Mouse (Mus musculus): Measurements from ENCODE around the gene Nacc1. TPM values are rescaled to one million over a fixed set of nuclear protein-coding genes. Genes with fewer than 3 reads are reported as not detected.
"Not testable (repeated sequence)": the region's sequence is repeated elsewhere in the genome, so short reads cannot be mapped to it uniquely, and the experiment has no call there.

Nacc1 gene
- total RNA-seq, 2 experiments from 2014 or later: 77.0 to 77.9 TPM

- intact Hi-C loops (cut with DNase I): no loop called here
- no peak for DNase-seq (ENCODE audit: extremely low spot score in 1 of 2, low spot score in 2 of 2)
Measured at GRCm38 (mm10) chr8:84677305-84677704, 10.4 kb downstream of the Nacc1 start.

GRCm38 (mm10) chr8:84670295-84671006 lies 17.2 kb downstream of the Nacc1 start:
- DNase-seq (ENCODE audit: extremely low spot score in 1 of 2, low spot score in 2 of 2); intact Hi-C loops (cut with DNase I): not testable (repeated sequence)

- intact Hi-C loops (cut with DNase I): no loop called here
- DNase-seq (ENCODE audit: extremely low spot score in 1 of 2, low spot score in 2 of 2): no peak
Measured at GRCm38 (mm10) chr8:84668731-84669485, 18.8 kb downstream of the Nacc1 start.

- DNase-seq (ENCODE audit: extremely low spot score in 1 of 2, low spot score in 2 of 2): no peak
- intact Hi-C loops (cut with DNase I): no loop called here
Measured at GRCm38 (mm10) chr8:84668081-84668480, 19.6 kb downstream of the Nacc1 start.

DNA sequence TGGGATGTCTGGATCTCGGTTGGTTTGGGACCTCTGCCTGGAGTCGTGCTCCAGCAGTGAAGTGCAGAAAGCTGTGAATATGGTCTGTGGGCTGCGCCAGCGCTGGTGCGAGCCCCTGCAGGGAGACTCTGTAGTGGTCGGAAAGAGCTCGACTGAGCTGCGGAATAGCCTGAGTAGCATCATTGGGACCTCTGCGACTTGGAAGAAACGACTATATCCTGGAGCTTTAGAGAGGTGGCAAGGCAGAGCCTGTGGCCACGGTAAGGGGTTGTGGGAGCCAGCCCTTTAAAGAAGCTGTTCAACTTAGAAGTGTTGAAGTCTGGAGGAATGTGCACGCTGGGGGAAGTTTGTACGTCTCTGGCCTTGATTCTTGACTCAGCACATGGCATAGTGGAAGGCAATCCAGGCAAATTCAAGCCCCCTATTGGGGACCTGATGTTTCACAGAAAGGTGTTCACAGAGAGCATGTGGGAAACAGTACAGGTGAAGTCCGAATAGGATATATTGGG lies 22.2 kb downstream of the Nacc1 start:
- intact Hi-C loops (cut with DNase I): no loop called here
- DNase-seq (ENCODE audit: extremely low spot score in 1 of 2, low spot score in 2 of 2): no peak

DNA sequence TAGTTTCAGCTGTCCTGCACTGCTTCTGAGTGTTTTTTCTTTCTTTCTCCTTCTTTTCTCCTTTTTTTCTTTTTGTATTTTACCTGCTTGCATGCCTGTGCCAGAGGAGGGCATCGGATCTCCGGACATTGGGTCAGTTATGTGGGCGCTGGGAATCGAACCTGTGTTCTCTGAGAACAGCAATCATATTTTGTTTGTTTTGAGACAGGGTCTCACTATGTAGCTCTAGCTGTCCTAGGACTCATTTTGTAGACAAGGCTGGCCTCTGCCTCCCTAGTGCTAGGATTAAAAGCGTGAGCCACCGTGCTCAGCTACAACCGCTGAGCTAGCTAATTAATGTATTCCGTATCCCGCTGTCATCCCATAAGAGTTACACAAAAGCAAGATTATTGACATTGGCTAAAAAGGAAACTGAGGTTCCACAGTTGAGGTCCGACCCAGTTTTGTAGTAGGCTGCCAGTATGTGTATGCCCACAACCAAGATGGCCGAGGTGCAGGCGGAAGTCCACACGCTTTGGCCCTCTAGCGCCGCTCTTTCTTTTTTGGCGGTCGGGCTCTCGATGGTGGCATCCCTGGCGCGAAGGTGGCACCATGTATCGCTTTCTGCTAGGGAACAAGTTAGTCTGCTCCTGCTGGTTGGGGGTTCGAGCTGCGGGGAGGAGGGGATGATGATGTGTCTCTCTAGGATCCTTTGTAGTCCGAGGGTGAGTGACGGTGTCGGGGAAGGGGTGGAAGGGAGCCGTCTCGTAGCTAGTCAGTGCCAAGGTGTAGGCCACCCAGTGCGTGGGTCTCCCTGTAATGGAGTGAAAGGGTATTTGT lies 22.9 kb downstream of the Nacc1 start:
- intact Hi-C loops (cut with DNase I): no loop called here
- DNase-seq (ENCODE audit: extremely low spot score in 1 of 2, low spot score in 2 of 2): peak; percentile 87 to 89

DNA sequence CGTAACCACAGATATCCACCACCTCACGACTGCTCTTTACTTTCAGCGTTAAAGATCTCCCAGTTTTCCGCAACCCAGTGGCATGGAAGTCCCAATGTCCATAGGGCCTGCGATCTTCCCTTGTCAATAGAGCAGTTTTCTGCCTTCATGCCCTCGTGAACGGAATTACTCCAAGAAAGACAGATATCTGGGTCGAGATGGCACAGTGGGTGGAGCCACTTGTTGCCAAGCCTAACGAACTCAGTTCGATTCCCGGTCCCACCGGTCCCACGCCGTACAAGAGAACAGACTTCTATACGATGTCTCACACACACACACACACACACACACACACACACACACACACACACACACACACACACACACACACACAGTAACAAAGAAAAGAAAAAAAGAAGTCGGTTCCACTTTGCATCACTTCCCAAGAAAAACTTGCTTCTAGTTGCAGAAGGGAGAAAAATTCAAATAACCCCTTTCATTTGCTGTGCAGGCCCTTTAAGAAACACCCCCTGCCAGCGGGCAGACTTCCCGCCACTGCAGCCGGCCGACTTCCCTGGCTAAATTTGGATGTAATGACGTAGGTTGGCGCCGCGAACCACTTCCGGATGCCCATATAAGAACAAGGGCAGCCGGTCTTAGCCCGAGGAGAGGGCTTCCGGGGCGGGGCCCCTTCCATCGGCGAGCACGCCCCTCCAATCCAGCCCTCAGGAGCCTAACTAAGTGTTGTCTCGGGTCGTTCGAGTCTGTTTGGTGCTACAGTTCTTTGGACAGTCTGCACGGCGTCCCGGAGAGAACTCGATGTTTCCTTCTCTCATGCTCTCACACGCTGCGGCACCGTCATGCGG lies 24.0 kb downstream of the Nacc1 start:
- peak; percentile 96 to 97 for DNase-seq (ENCODE audit: extremely low spot score in 1 of 2, low spot score in 2 of 2)
- intact Hi-C loops (cut with DNase I): no loop called here

- intact Hi-C loops (cut with DNase I): no loop called here
- DNase-seq (ENCODE audit: extremely low spot score in 1 of 2, low spot score in 2 of 2): peak; percentile 95 to 96
Measured at GRCm38 (mm10) chr8:84662581-84663065, 25.0 kb downstream of the Nacc1 start, which contains the start of gene Ier2. Gene Ier2 (minus strand): TSS chr8:84662852.

- intact Hi-C loops (cut with DNase I): no loop called here
- peak in 1 of 2 experiments; percentile 80 for DNase-seq (ENCODE audit: extremely low spot score in 1 of 2, low spot score in 2 of 2)
Measured at GRCm38 (mm10) chr8:84661961-84662571, 25.6 kb downstream of the Nacc1 start.

GRCm38 (mm10) chr8:84661458-84661871 lies 26.2 kb downstream of the Nacc1 start:
- peak in 1 of 2 experiments; percentile 93 for DNase-seq (ENCODE audit: extremely low spot score in 1 of 2, low spot score in 2 of 2)
- intact Hi-C loops (cut with DNase I): no loop called here

GRCm38 (mm10) chr8:84660819-84661457 lies 26.7 kb downstream of the Nacc1 start:
- DNase-seq (ENCODE audit: extremely low spot score in 1 of 2, low spot score in 2 of 2): peak in 1 of 2 experiments; percentile 70
- intact Hi-C loops (cut with DNase I): no loop called here

DNA sequence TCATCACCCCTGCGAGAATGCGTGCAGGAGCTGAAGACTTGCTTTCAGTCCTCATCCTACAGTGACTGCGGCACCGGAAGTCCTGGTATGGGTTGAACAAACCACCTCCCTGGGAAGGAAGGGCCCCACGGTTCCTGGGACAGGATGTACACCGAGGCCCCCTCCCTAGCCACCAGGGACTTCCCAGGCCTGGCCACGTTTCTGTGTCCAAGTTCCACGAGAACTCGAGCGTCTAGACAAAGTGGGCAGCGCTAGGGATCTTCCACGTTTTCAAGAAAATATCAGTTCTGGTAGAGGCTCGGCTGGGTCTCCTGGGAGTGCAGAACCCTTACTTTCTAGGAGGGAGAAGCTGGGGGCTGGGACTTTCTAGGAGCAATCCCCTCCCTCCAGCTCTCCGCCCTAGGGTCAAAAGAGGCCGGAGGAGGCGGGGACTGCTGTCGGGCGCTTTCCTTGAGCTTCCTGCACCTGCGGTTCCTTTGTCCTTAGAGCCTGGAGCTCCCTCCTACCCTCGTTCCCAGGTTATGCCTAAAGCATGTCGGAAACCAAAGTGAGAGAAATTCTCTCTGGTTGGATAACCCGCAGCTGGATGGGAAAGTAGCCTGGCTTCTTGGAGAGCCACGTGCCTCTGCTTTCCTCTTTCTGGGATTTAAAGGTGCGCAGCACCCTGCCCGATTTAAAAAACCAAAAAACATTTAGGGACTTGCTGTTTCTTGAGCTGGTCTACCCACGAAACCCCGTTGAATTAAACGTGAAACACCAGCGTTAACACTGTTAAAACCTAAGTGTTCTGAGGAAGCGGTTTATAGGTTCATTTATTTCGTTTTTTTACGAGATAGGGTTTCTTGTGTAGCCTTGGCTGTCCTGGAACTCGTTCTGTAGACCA lies 27.5 kb downstream of the Nacc1 start:
- peak in 1 of 2 experiments; percentile 88 for DNase-seq (ENCODE audit: extremely low spot score in 1 of 2, low spot score in 2 of 2)
- intact Hi-C loops (cut with DNase I): no loop called here

GRCm38 (mm10) chr8:84658951-84659350 lies 28.7 kb downstream of the Nacc1 start:
- DNase-seq (ENCODE audit: extremely low spot score in 1 of 2, low spot score in 2 of 2): no peak
- intact Hi-C loops (cut with DNase I): no loop called here

GRCm38 (mm10) chr8:84657680-84658079 lies 30.0 kb downstream of the Nacc1 start:
- DNase-seq (ENCODE audit: extremely low spot score in 1 of 2, low spot score in 2 of 2): no peak
- intact Hi-C loops (cut with DNase I): no loop called here

DNA sequence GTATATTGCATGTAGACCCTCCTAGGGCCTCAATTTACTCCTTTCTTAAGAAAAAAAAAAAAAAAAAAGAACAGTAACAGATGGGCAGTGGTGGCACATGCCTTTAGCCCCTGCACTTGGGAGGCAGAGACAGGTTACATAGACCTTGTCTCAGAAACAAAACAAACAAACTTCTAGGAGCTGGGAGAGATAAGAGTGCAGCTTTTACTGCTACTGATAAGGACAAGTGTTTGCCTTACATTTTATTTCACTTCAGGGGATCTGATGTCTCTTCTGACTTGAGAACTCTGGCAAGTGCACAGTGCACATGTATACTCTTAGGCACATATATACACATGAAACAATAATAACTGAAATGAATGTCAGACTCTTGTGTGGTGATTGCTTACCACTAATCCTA lies 30.5 kb downstream of the Nacc1 start:
- no peak for DNase-seq (ENCODE audit: extremely low spot score in 1 of 2, low spot score in 2 of 2)

GRCm38 (mm10) chr8:84656641-84657126 lies 31.0 kb downstream of the Nacc1 start:
- intact Hi-C loops (cut with DNase I): no loop called here
- DNase-seq (ENCODE audit: extremely low spot score in 1 of 2, low spot score in 2 of 2): peak in 1 of 2 experiments; percentile 90

More for the DNA sequence above, 30.5 kb downstream of the Nacc1 start:
- intact Hi-C loops (cut with DNase I): no loop called here
